Mouse (Mus musculus) stomach, embryonic 15.5 days (tissue): Measurements from ENCODE around the gene Olfr282. TPM values are rescaled to one million over a fixed set of nuclear protein-coding genes. Genes with fewer than 3 reads are reported as not detected.
"Not testable (repeated sequence)": the region's sequence is repeated elsewhere in the genome, so short reads cannot be mapped to it uniquely, and the experiment has no call there.

Experiments used
- ATAC-seq: fragments of 200-750 bp; cut with Nextera tagmentation; 2 replicates; pipeline ENCODE4 v1.8.0; 2017; ENCODE audit warnings: low read depth, moderate number of reproducible peaks, moderate TSS enrichment; ENCODE audit not compliant: insufficient read depth, low FRiP score
- H3K27ac ChIP-seq: fragments of 300-500 bp; sonication (generic); 2 replicates; pipeline ENCODE4 v1.5.1; 2015; ENCODE audit warnings: mild to moderate bottlenecking, inconsistent platforms
- H3K27me3 ChIP-seq: fragments of 300-500 bp; sonication (generic); replicated peaks from 2 replicates; pipeline ENCODE4 v1.6.1; 2015; ENCODE audit warnings: inconsistent platforms
- H3K36me3 ChIP-seq: fragments of 300-500 bp; sonication (generic); 2 replicates; pipeline ENCODE4 v1.6.1; 2015; ENCODE audit warnings: inconsistent platforms
- H3K4me1 ChIP-seq: fragments of 300-500 bp; sonication (generic); 2 replicates; pipeline ENCODE4 v1.6.1; 2015; ENCODE audit warnings: inconsistent platforms
- H3K4me2 ChIP-seq: fragments of 300-500 bp; sonication (generic); 2 replicates; pipeline ENCODE4 v1.6.1; 2015; ENCODE audit warnings: mild to moderate bottlenecking, inconsistent platforms
- H3K4me3 ChIP-seq: fragments of 300-500 bp; sonication (generic); replicated peaks from 2 replicates; pipeline ENCODE4 v1.5.1; 2015; ENCODE audit warnings: inconsistent platforms
- H3K9ac ChIP-seq: fragments of 300-500 bp; sonication (generic); 2 replicates; pipeline ENCODE4 v1.6.1; 2015; ENCODE audit warnings: inconsistent platforms
- H3K9me3 ChIP-seq: fragments of 300-500 bp; sonication (generic); 2 replicates; pipeline ENCODE4 v1.6.1; 2016; ENCODE audit warnings: inconsistent platforms
- WGBS: fragments of 180-500 bp; shearing (Covaris S2); methylation state at CpG from one replicate; pipeline ENCODE4 v1.1.7; 2015; 5-methylcytosine and 5-hydroxymethylcytosine counted together
- polyA plus RNA-seq: library from polyadenylated mRNA; unstranded; fragments of >200 nt; fragmentation: Nextera tagmentation; extraction: Ambion mirVana; gene quantifications from 2 replicates; pipeline ENCODE4 v1.2.1, GENCODE M21; 2015

Olfr282 gene
- polyA plus RNA-seq, 1 experiment from 2014 or later, result not detected

DNA sequence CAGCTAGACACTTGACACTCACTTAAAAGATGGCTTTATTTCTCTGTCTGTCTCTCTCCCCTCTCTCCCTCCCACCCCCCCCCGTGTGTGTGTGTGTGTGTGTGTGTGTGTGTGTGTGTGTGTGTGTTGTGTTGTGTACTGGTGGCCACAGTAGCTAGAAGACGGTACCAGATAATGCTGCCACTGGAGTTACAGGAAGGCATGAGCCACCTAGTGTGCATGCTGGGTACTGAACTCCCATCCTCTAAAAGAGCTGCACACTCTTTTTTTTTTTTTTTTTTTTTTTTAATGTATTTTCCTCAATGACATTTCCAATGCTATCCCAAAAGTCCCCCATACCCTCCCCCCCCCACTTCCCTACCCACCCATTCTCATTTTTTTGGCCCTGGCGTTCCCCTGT is 13.7 kb upstream of the Olfr282 start:
- not testable (repeated sequence) for H3K9me3 ChIP-seq, H3K4me2 ChIP-seq, H3K9ac ChIP-seq, H3K36me3 ChIP-seq, H3K27ac ChIP-seq, H3K4me3 ChIP-seq, ATAC-seq, H3K4me1 ChIP-seq, H3K27me3 ChIP-seq
- 41% methylated on average over 3 of the region's 3 CpGs for WGBS

DNA sequence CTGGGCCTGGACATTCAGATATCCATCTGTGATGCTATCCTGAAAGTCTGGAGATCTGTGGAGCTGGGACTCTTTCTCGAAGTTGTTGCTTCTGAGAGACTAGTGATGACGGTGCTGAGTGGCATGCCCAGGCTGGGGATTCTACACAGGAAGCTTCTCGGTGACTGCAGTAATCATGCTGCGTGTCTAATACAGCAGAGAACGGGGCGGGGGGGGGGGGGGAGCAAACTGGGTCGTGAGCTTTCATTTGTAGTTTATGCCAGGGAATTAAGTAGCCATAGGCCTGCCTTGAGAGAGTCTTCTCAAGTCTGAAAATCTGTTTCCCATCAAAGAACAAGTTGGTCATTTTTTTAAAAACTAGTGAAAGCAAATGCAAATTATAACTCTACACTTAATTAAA is 12.9 kb upstream of the Olfr282 start:
- WGBS, result 67% methylated on average over 6 of the region's 7 CpGs
- Histone ChIP-seq H3K27me3 (no peaks in the 10 kb centered on the region), H3K4me2 (no peak overlapping the region), H3K4me3 (no peak overlapping the region), H3K9ac (no peak overlapping the region), H3K36me3 (no peaks in the 10 kb centered on the region), H3K4me1 (no peaks in the 10 kb centered on the region), H3K27ac (no peak overlapping the region), H3K9me3 (no peaks in the 10 kb centered on the region)
- ATAC-seq, result no peak

DNA sequence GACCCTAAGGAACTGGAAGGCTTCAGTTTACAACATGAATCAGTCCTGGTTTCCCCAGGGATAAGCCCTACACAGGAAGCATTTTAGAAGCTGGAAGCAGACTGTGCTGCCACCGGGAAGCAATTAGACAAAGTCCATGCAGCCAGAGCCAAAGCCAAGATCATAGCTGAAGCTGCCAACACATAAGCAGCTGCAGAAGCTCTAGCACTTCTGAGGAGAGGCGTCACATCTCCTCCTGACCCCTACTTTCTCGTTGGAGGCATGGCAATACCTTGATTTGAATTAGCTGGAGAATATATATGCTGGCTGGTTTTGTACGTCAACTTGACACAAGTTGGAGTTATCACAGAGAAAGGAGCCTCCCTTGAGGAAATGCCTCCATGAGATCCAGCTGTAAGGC is 10.1 kb upstream of the Olfr282 start:
- Histone ChIP-seq H3K9me3 (no peaks in the 10 kb centered on the region), H3K27ac (no peak overlapping the region), H3K9ac (no peak overlapping the region), H3K4me2 (no peak overlapping the region), H3K27me3 (no peaks in the 10 kb centered on the region), H3K4me1 (no peaks in the 10 kb centered on the region), H3K36me3 (no peaks in the 10 kb centered on the region), H3K4me3 (no peak overlapping the region)
- no peak for ATAC-seq
- 56% methylated on average over 4 of the region's 4 CpGs for WGBS

DNA sequence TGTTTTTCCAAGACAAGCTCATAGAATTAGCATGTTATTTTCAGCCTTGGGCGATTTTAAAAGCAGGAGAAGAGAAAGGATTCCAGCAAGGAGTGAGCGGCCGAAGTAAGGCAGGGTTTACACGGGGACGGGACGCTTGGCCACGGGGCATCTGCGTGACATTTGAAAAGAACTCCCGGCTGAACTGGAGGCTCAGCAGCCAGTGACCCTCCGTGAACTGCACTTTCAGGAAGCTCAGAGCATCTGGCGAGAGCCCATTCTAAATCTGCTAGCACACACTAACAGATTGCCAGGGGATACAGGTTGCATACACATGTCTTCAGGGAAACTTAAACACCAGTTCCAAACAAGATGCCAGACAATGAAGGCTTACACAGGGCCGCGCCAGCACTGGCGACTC is 6.7 kb upstream of the Olfr282 start:
- no peak overlapping the region for H3K27ac ChIP-seq
- H3K4me1 ChIP-seq, result no peaks in the 10 kb centered on the region
- no peaks in the 10 kb centered on the region for H3K9me3 ChIP-seq
- no peaks in the 10 kb centered on the region for H3K27me3 ChIP-seq
- ATAC-seq, result no peak
- H3K9ac ChIP-seq, result no peak overlapping the region
- H3K4me2 ChIP-seq, result no peak overlapping the region
- H3K36me3 ChIP-seq, result no peaks in the 10 kb centered on the region
- WGBS, result 59% methylated on average over 14 of the region's 14 CpGs
- no peak overlapping the region for H3K4me3 ChIP-seq

DNA sequence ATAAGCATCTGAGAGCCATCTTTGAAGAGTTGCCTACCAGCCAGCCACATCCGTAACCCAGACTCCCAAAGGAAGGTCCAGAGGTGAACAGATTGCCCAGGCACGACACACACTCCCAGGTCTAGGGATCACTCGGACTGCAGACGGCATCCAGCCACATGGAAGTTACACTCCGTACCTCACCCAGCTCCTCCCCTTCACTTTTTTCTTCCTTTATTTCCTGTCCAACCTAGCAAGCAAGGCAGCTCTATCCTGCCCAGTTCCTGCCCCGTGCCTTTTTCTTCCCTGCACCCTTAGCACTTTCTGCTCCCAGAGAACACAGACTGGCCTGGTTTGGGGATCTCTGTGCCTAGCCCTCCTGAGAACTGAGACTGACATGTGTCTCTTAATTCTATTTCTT is 6.3 kb upstream of the Olfr282 start:
- Histone ChIP-seq H3K27ac (no peak overlapping the region), H3K27me3 (no peaks in the 10 kb centered on the region), H3K36me3 (no peaks in the 10 kb centered on the region), H3K4me2 (no peak overlapping the region), H3K9me3 (no peaks in the 10 kb centered on the region), H3K4me1 (no peaks in the 10 kb centered on the region), H3K9ac (no peak overlapping the region), H3K4me3 (no peak overlapping the region)
- 50% methylated on average over 6 of the region's 6 CpGs for WGBS
- no peak for ATAC-seq

DNA sequence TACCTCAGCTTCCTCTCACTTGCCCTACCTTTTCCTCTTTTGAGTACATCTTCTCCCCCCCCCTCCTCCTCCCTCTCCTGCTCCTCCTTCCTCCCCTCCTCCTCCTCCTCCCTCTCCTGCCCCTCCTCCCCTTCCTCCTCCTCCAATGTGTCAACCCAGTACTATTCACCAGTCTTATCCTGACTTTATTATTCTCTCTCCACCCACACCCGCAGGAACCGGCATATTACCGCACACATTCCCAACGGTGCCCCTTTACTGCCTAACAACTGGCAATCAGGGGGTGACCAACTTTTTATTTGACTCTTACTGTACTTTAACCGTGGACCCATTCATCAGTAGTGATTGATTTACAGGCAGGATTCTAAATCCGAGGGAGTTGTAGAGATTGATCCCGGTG is 5.8 kb upstream of the Olfr282 start:
- H3K27ac ChIP-seq, result no peak overlapping the region
- H3K9me3 ChIP-seq, result no peaks in the 10 kb centered on the region
- no peak overlapping the region for H3K4me3 ChIP-seq
- WGBS, result 74% methylated on average over 7 of the region's 7 CpGs
- ATAC-seq, result no peak; the same call in 1 of the 2 replicates
- H3K27me3 ChIP-seq, result no peaks in the 10 kb centered on the region
- no peaks in the 10 kb centered on the region for H3K4me1 ChIP-seq
- H3K4me2 ChIP-seq, result no peak overlapping the region
- no peak overlapping the region for H3K9ac ChIP-seq
- no peaks in the 10 kb centered on the region for H3K36me3 ChIP-seq

DNA sequence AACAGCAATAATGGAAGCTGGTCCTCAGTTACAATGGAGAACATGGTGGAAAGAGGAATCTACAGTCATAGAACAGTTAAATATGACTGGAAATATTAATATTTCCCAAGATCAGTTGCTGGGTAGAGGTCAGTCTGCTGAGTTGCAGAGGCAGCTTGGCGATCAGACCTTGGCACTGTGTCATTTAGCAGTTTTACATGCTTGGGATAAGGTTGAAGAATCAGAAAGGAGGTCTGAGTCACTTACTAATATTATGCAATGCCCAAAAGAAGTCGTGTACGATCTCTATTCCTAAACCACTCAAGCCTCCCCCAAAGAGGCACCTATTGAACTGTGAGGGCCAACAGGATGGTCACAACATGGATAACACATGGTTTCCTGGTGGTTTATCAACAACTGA is 13.5 kb downstream of the Olfr282 start:
- 74% methylated on average over 3 of the region's 3 CpGs for WGBS
- Histone ChIP-seq H3K9me3 (no peaks in the 10 kb centered on the region), H3K4me1 (no peaks in the 10 kb centered on the region), H3K27me3 (no peaks in the 10 kb centered on the region), H3K36me3 (no peaks in the 10 kb centered on the region), H3K4me2 (no peak overlapping the region), H3K4me3 (no peak overlapping the region), H3K27ac (no peak overlapping the region), H3K9ac (no peak overlapping the region)
- ATAC-seq, result no peak

DNA sequence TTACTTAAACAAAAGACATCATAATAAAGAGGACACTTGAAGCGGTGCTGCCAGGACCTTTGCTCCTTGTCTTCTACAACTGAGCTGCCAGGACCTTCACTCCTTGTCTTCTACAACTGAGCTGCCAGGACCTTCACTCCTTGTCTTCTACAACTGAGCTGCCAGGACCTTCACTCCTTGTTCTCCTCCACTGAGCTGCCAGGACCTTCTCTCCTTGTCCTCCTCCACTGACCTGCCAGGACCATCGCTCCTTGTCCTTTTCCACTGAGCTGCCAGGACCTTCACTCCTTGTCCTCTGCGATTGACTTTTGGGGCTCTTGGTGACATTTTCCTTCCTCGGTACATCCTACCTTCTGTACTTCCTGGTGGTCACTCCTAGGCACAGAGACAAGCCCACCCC is 17.5 kb downstream of the Olfr282 start:
- 50% methylated on average over 4 of the region's 4 CpGs for WGBS
- Histone ChIP-seq H3K36me3 (no peaks in the 10 kb centered on the region), H3K4me2 (no peak overlapping the region), H3K27me3 (no peaks in the 10 kb centered on the region), H3K9ac (no peak overlapping the region), H3K27ac (no peak overlapping the region), H3K4me1 (no peaks in the 10 kb centered on the region), H3K9me3 (no peaks in the 10 kb centered on the region), H3K4me3 (no peak overlapping the region)
- ATAC-seq, result no peak

DNA sequence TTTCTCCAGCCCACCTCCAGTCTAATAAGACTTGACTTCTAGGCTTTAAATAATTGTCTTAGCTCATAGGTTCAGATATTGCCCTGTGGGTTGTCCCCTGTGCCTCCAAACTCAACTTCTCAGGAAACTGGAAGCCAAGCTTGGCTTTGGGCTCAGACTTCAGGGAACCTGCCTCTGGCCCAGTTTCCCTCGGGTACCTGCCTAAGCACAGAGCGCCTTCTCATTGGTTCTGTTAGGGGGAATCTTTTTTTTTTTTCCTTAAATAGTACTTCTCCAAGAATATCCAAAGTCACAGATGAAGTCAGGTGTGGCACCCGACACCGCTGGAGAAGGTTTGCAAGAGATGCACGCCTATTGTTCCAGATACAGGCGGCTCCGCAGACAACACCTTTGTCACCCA is 21.3 kb downstream of the Olfr282 start, which contains the start of gene Olfr281:
Gene Olfr281 (plus strand): TSS at position 301 of the 400 bp plus-strand sequence.
- H3K27ac ChIP-seq, result no peak within 1 kb of the TSS
- H3K36me3 ChIP-seq, result no peaks in the 10 kb centered on the region
- 87% methylated on average over 7 of the region's 7 CpGs for WGBS
- H3K9ac ChIP-seq, result no peak within 1 kb of the TSS
- ATAC-seq, result no peak
- H3K9me3 ChIP-seq, result no peaks in the 10 kb centered on the region
- no peaks in the 10 kb centered on the region for H3K4me1 ChIP-seq
- no peak within 1 kb of the TSS for H3K4me3 ChIP-seq
- H3K27me3 ChIP-seq, result no peaks in the 10 kb centered on the region
- H3K4me2 ChIP-seq, result no peak within 1 kb of the TSS

DNA sequence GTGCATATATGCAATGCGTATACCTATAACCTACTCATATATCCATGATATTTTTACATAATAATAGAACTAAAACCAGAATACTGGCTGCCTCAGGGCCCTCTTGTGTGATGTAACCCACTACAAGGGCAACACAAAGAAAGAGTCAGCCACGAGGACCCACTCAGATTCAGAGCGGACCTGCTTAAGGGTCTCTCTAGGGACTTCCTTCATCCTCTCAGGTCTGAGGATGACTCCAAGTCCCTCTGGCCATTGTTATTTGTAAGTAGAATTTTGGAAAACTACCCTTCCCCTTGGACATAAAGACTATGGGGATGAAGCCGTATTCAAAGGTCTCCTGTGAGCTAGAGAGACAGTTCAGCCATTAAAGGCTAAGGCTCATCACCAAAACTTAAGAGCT is 38.6 kb downstream of the Olfr282 start, which contains the start of gene OR5BS1P:
Gene OR5BS1P (plus strand): TSS at position 301 of the 400 bp plus-strand sequence.
- Histone ChIP-seq H3K27ac (no peak within 1 kb of the TSS), H3K9ac (no peak within 1 kb of the TSS), H3K4me2 (no peak within 1 kb of the TSS), H3K36me3 (no peaks in the 10 kb centered on the region), H3K27me3 (no peaks in the 10 kb centered on the region), H3K4me3 (no peak within 1 kb of the TSS), H3K9me3 (no peaks in the 10 kb centered on the region), H3K4me1 (no peaks in the 10 kb centered on the region)
- no peak for ATAC-seq
- 94% methylated on average over 4 of the region's 4 CpGs for WGBS

DNA sequence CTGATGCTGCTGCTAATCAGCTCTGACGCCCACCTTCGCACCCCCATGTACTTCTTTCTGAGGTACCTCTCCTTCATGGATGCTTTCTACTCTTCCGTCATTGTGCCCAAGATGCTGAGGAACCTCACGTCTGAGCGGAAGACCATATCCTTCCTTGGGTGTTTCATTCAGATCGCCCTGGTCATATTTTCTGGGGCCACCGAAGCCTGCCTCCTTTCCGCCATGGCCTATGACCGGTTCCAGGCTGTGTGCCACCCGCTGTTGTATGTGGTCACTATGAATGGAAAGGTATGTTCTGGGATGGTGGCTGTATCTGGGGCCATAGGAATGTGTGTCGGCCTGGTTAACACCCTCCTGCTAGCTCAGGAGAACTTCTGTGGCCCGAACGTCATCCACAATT is 40.5 kb downstream of the Olfr282 start:
- Histone ChIP-seq H3K27ac (no peak overlapping the region), H3K27me3 (no peaks in the 10 kb centered on the region), H3K4me2 (no peak overlapping the region), H3K36me3 (no peaks in the 10 kb centered on the region), H3K4me1 (no peaks in the 10 kb centered on the region), H3K9ac (no peak overlapping the region), H3K4me3 (no peak overlapping the region), H3K9me3 (no peaks in the 10 kb centered on the region)
- no peak for ATAC-seq
- 92% methylated on average over 13 of the region's 13 CpGs for WGBS

DNA sequence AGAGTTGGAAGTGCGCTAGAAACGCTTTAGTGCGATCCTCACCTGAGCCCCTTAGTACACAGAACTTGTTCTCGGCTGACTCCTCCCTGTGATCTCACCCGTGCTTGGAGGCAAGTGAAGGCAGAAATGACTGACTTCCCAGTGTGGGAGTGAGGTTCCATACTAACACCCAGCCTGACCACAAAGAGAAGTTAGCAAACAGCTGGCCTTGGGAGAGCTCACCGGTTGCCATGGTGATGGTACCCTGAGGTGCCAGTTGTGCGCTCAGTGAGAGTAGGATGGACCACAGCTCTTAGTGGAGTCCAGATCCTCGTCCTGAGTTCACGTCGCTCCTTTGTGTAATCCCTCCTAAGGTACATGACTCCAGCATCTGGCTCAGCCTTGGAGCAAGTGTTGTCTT is 43.9 kb downstream of the Olfr282 start:
- Histone ChIP-seq H3K4me3 (no peak overlapping the region), H3K9me3 (no peaks in the 10 kb centered on the region), H3K4me2 (no peak overlapping the region), H3K4me1 (no peaks in the 10 kb centered on the region), H3K27ac (no peak overlapping the region), H3K36me3 (no peaks in the 10 kb centered on the region), H3K27me3 (no peaks in the 10 kb centered on the region), H3K9ac (no peak overlapping the region)
- WGBS, result 75% methylated on average over 10 of the region's 10 CpGs
- ATAC-seq, result no peak

DNA sequence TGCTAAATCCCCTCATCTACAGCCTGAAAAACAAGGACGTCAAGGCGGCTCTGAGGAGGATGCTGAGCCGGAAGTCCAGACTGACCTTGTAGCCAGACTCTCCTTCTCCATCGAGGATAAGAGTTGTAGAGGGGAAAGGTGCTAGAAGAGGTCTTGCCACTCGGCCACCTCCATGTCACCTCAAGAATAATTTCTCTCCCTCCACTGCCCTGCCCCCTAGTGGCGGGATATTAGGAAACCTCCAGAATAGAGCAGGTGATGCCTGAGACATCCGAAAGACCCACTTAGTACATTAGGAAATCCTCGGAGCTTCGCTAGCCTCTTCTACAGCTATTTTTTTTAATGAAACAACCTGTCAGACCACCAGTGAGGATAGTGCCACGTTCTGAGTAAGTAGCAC is 44.4 kb downstream of the Olfr282 start:
- 46% methylated on average over 10 of the region's 10 CpGs for WGBS
- no peak overlapping the region for H3K27ac ChIP-seq
- H3K9me3 ChIP-seq, result no peaks in the 10 kb centered on the region
- H3K9ac ChIP-seq, result no peak overlapping the region
- H3K27me3 ChIP-seq, result no peaks in the 10 kb centered on the region
- H3K4me2 ChIP-seq, result no peak overlapping the region
- ATAC-seq, result no peak
- H3K4me1 ChIP-seq, result no peaks in the 10 kb centered on the region
- H3K36me3 ChIP-seq, result no peaks in the 10 kb centered on the region
- H3K4me3 ChIP-seq, result no peak overlapping the region
